Mouse (Mus musculus): ENCODE results near the gene Serpina3m.

GRCm38 (mm10) chr12:104345181-104345580 is 6.9 kb downstream of the Serpina3m start:
- TF ChIP-seq EP300 (IDR thresholded peaks at IDR 0.05; ENCODE audit: low read depth) (no peak), CTCF (IDR thresholded peaks at IDR 0.05; ENCODE audit: low read depth) (no peak)

Measured in heart, postnatal 0 days (tissue).